Mouse (Mus musculus) megakaryocyte, embryonic 14.5 days (primary cell): ENCODE data around the gene Sqstm1.

Experiments used
- FLI1 ChIP-seq: IDR thresholded peaks from 2 replicates; pipeline ENCODE4 v1.6.1; 2012; ENCODE audit warnings: low read length, inconsistent platforms, mixed read lengths
- GATA1 ChIP-seq: IDR thresholded peaks from 3 replicates; pipeline ENCODE4 v1.6.1; 2012; ENCODE audit warnings: mixed read lengths, low read length, inconsistent platforms, borderline replicate concordance

DNA sequence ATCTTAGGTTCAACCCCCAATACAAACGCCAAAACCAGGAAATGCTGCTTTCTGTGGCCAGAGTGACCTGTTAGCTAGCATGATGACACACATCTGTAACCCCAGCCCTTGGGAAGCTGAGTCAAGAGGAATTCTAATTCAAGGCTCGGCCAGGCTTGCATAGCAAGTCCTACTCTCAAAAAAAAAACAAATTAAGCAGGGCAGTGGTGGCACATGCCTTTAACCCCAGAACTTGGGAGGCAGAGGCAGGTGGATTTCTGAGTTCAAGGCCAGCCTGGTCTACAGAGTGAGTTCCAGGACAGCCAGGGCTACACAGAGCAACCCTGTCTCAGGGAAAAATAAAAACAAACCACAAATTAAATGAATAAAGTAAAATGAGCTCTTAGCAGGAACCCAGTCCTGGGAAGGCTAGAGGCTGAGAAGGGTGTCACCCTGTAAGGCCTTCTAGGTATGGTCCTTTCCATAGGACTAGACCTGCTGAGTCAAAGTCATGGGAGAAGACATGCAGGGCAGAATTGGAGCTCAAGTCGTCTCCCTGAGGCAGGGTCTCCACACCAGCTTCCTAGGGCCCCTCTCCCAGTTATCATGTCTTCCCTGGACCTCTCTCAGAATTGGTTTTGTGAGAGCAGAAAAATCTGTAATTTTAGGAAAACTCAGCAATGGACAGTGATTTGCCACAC is 1.6 kb upstream of the Sqstm1 start:
- TF ChIP-seq GATA1 (no peak), FLI1 (no peak)
